Mouse (Mus musculus): ENCODE results near the gene Hoxc6.
A peak's percentile ranks its signal among the peaks of the same experiment; 100 is the strongest.

The Hoxc6 gene

DNA sequence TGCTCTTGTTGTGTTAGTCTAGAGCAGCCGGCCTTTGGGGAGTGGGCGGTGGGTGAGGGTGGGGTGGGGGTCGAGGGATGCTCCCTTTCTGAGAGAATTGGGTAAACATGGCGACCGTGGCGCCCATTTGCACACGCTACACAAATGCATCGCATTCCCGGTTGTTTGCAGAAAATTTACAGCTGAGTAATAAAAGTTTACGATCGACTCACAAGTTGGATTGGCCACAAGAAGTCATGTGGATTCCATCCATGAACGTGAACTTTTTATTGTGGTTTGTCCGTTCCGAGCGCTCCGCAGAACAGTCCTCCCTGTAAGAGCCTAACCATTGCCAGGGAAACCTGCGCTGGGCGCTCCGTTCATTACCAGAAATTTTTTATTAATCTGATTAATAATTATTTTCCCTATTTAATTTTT lies at the start of gene Hoxc6:
TSS of gene Hoxc6 (plus strand) at position 319 of the 417 bp plus-strand sequence.
- DNase-seq = no peak

DNA sequence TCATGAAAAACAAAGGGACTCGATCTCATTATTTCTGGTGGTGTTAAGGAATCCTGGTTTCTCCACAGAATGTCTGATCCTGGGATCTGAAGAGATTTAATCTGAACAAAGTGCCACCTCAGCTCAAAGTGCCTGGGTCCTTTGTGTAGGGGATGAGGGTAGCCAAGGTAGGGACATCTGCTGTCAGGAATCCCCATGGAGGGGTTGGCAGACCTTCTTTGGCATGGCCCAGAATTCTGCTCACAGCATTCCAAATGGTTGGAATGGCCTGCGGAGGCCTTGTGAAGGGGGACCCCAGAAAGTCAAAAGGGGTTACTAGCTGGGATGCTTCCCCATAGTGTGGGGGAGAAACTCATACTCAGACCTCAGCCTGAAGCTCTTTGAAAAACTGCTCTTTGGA lies 49.2 kb upstream of the Hoxc6 start:
- no peak for DNase-seq

DNA sequence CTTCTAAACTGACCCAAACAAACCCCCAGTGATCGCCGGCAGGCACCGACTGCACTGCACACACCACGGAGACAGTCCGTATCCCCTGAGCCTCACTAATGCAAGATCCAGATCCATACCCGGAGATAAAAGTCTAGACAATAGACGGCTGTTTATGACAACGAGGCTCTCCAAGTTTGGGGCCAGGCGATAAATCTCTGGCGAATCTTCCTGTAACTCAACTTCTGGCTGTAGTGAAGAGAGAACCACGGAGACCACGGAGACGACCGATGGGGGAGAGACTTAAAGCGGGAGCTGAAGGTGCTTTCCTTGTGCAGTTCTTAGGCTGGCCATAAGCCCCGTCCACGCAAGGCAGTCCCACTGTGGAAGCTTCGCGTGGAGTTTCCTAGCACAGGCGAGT lies 48.4 kb upstream of the Hoxc6 start:
- no peak for DNase-seq

DNA sequence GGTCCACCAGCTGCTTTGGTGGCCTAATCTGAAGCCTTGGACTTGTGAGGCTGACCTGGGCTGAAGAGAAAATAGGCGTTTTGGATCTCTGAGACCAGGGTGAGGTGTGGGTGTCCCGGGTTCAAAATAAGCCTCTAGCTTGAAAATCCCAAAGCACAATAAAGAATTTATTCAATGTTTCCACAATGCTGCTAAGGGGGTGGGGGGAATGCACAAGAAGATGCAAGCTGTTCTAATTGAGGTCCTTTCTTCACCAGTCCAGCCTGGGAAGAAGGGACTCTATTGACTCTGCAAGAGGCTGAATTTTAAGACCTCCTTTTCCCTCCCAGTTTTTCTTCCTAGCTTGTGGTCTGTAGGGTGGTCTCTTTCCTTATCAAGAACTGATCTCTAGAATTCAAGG lies 47.2 kb upstream of the Hoxc6 start:
- no peak for DNase-seq

DNA sequence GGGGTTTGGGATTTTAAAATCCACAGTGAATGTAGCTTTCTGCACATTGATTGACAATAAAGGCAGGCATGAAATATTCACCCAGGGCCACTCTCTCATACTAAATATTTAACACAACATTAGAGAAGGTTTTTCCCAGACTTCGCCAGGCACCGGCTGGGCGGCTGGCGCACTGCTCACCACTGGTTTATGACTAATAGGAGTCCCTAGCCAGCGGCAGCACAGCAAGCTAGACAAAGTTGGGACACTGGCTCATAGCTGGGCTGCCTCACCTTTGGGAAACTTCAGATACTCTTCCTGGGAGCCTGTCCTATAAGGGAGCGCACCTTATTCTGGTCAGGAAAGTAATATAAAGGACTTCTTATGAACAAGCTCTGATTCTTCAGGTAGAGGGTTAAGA lies 44.5 kb upstream of the Hoxc6 start:
- DNase-seq = no peak

GRCm38 (mm10) chr15:102954192-102955006 lies 43.7 kb upstream of the Hoxc6 start, which contains the start of gene Hoxc11:
Gene Hoxc11 (plus strand): TSS chr15:102954427.
- no peak for DNase-seq

DNA sequence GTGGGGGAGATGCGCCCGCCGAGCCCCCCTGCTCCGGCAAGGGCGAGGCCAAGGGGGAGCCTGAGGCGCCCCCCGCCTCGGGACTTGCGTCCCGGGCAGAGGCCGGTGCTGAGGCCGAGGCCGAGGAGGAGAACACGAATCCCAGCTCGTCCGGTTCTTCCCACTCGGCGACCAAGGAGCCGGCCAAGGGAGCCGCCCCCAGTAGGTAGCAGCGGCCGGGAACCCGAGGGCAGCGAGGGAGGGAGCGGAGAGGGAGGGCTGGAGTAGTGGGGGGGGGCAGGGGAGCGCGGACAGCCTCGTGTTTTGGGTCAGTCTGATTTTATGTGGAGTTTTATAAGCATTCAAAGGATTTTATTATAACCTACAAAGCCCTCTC lies 43.1 kb upstream of the Hoxc6 start:
- no peak for DNase-seq

- no peak for DNase-seq
Observed at GRCm38 (mm10) chr15:102955833-102956640, 42.0 kb upstream of the Hoxc6 start.

DNA sequence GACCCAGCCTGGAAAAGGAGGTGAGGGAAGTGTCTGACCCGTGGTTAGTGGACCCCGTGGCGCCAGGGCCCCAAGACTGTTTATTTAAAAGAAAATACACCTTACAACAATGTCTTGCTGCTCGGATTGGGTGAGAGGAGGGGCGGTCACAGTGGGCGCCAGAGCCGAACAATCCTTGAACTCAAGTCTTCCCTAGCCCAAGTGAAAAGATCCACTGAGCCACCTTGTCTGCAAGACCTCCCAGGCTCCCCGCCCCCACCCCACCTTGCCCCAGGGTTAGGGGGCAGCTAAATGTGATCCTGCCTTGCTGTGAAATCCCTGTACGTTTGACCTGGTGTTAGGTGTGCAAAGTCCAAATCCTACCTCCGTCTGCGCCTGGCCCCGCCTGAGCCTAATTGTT lies 41.2 kb upstream of the Hoxc6 start:
- no peak for DNase-seq

DNA sequence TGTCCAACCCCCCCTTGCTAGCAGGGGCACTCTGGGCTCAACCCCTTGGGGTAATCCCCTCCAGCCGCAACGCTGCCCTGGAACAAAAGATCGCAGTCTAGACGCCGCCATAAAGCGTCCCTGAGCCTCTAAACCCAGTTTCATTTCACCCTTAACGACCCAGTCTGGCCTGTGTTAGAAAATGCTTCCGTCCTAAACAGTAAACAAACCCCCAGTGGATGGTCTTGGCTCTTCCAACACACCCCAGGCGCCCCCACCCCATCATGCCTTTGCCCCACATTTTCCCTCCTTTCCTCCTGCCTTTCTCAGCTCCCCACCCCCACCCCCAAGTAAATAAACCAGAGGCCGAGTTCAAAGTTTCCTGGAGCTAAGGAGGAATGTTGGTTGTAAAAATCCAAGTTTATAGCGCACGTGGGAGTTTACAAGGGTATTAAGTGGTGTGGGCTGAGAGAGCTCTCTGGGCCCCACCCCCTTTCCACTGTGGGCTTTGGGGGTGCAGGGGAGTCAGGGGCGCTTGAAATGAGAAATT lies 38.3 kb upstream of the Hoxc6 start:
- DNase-seq = no peak

GRCm38 (mm10) chr15:102961728-102962127 lies 36.3 kb upstream of the Hoxc6 start:
- no peak for DNase-seq

GRCm38 (mm10) chr15:102962492-102962891 lies 35.6 kb upstream of the Hoxc6 start:
- DNase-seq = no peak

DNA sequence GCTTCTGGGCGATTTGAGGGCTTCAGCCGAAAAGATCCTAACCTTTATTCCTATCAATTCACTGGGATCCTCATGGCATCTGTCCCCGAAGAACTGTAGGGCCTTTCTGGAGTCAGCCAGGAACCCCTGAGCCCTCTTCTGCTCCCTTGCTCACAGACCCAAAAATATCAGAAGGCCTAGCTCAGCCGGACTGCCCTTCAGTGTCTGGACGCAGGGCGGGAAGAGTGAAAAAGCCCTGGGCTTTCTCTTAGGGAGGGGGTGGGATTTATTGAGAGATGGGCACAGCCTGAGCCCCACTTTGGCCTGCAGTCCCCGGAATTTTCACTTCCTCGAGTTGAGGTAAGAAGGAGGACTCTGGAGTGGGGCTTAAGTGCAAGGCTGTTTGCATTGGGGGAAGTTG lies 34.8 kb upstream of the Hoxc6 start:
- DNase-seq = no peak

- peak; percentile 11 for DNase-seq
Observed at GRCm38 (mm10) chr15:102963671-102964640, 34.1 kb upstream of the Hoxc6 start.

GRCm38 (mm10) chr15:102965003-102965891 lies 32.8 kb upstream of the Hoxc6 start:
- no peak for DNase-seq

DNA sequence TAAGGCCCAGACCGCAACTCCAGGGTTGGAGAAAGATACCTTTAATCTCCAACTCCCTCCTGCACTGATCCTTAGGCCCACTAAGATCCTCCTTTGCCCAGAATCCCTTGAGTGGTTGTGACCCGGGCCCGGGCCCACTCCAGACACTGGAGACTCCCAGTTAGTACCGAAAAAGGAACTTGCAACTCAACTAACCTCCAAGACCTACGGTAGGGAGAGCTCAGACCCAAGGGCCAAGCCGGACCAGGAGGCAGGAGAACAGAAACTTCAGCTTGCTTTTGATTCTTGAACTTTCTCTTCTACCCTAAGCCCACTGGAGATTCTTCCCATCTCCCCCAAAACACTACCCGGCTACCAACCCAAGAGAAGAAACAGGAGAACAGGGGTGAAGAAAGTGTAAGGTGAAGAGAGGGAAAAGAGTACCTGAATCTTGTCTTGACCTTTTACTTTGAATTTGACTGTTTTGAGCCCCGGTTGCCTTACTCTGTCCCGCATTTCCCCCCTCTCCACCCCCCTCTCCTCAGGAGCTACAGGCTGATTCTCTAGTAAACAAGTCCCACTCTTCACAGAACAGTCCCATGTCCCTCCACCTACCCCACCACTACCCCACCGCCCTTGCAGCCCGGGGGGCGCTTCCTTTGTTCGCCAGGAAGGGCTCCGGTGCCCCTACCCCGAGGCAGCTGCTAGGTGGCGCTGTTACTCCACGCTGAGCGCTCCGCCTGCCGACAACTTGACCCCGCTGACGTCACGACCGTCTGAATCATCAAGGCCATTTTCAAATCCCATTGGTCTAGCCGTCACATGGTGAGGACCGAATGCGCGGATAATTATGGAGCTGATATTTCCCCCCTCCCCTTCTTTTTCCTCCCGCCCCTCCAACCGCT lies 31.9 kb upstream of the Hoxc6 start:
- DNase-seq = peak; percentile 72

- no peak for DNase-seq
Observed at GRCm38 (mm10) chr15:102966776-102967311, 31.2 kb upstream of the Hoxc6 start, which contains the start of gene Hoxc10. Gene Hoxc10 (plus strand): TSS chr15:102966796.

GRCm38 (mm10) chr15:102967312-102967510 lies 30.8 kb upstream of the Hoxc6 start, which contains the start of gene Hoxc5:
Gene Hoxc5 (plus strand): TSS chr15:102967443.
- no peak for DNase-seq

DNA sequence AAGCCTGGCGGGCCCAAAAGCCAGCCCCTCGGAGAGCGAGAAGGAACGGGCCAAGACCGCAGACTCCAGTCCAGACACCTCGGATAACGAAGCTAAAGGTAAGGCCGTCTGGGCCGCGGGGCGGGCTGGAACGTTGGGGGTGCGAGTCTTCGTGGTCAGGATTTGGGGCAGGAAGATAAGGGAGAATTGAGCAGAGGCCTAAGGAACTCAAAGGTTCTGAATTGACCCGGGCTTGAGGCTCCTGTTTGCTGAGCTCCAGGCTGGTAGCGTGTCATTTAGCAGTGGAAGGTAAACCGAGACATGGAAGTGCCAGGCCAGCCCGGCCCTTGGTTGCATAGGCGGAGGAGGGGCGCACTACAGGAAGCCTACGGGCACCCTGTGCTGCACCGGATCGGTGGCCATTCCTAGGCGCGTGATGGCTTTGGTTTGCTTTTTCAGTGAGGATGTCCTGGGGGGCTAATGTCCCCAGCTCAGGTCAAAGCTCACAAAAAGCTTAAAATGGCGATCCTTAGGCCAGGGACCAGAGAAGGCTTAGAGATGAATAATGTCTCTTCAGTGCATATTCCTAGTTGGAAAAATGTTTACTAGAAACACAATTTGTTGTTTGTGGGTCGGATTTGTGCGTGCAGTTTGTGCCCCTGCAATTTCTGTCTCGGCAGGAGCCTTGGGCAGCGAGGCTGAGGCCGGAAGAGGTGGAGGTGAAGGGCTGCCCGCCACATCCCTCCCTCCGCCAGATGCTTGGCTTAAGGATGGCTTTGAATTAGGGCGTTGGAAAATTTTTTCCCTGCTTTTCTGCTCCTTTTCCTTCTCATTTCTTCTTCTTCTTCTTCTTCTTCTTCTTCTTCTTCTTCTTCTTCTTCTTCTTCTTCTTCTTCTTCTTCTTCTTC lies 30.3 kb upstream of the Hoxc6 start:
- no peak for DNase-seq
